In the genomic region with DNA sequence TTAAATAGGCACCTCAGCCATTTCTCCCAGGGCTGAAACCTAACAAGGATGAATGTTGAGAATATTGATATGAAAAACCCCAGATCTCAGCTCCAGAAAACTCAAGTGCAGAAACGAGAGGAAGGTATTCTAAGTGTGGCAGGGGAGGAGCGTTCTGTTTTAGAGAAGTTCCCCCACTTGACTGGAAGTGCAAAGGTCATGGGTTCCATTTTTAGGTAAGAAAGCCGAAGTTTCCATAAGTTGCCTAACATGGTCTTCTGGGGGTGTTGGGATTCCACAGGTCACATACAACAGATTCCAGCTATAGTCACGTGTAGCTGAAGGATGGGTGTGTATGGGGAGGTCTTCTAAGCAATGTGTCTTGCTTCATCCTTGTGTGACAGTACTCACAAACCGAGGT, we compare ENCODE assay signal across 24 mouse cellular contexts.
DNase-seq lines count a peak whose midpoint lies in the region; ATAC-seq and TF ChIP-seq lines count a peak whose summit lies in the region.
"Had no signal": no experiment of that assay in that cellular context is flagged by ENCODE, and none has a peak within 500 bp of the region (broad histone marks: within the 10 kb centered on the region; RNA-seq: fewer than 3 reads in every experiment).

No protein-coding gene starts in this region.

- TF ChIP-seq POLR2A in CH12.LX (IDR thresholded peaks at IDR 0.05; ENCODE audit: low read depth, low read length) = no peak
- TF ChIP-seq POLR2A in thymus, adult 2 months (IDR thresholded peaks at IDR 0.05; ENCODE audit: control insufficient read depth, extremely low read depth, insufficient read depth, low read length, poor library complexity) = no peak

- no peaks in the 10 kb centered on the region for H3K27me3 ChIP-seq in CH12.LX (replicated peaks)
- H3K27me3 ChIP-seq in splenic B cell, adult 2 months (ENCODE audit: control insufficient read depth, insufficient read depth, low read length, poor library complexity, severe bottlenecking) = no peaks in the 10 kb centered on the region
- H3K27me3 ChIP-seq in thymus, adult 2 months (ENCODE audit: control insufficient read depth, insufficient read depth, low read length) = no peaks in the 10 kb centered on the region
- H3K27me3 ChIP-seq: forebrain, embryonic 12.5 days; Patski had no signal

- 0 out of 2 replicates have a peak overlapping the region, but pooled peaks have one; percentile 4 for H3K4me2 ChIP-seq in CH12.LX (ENCODE audit: insufficient read depth, low read depth, poor library complexity, severe bottlenecking)
- H3K4me2 ChIP-seq: embryonic facial prominence, embryonic 13.5 days; embryonic facial prominence, embryonic 15.5 days; forebrain, embryonic 12.5 days had no signal

- WGBS in thymus, adult 2 months = 70% methylated on average over 5 of the region's 5 CpGs

- peak; percentile 52 for DNase-seq in CH12.LX (ENCODE audit: extremely low read depth)
- DNase-seq in splenic B cell, adult 2 months (ENCODE audit: low read depth, low spot score) = peak; percentile 11
- DNase-seq in thymus, adult 2 months = no peak
- DNase-seq in embryo, embryonic 10.5 days (ENCODE audit: low spot score) = no peak
- DNase-seq: adrenal gland, adult 8-10 months; adrenal gland, postnatal 14 days; adrenal gland, postnatal 36 days; cerebellum, adult 11-12 months; cerebellum, adult 2 months; cerebellum, adult 9-10 months; cerebellum, postnatal 10 days; cerebellum, postnatal 25 days; embryo, embryonic 11 days had no signal

- dilution Hi-C loops in CH12.LX (cut with MboI; ENCODE audit: extremely low pct_ligation_motif_present, extremely low pct_unique_long_range_greater_than_20kb, low sequenced_read_pairs) = no loop called here

- H3K79me2 ChIP-seq in CH12.LX (replicated peaks; ENCODE audit: control insufficient read depth, extremely low read depth, insufficient read depth, poor library complexity, severe bottlenecking) = no peaks in the 10 kb centered on the region

- no peaks in the 10 kb centered on the region for H3K36me3 ChIP-seq in CH12.LX (replicated peaks in 1 of 2; ENCODE audit: control insufficient read depth in 1 of 2, insufficient read depth in 1 of 2, low read length in 1 of 2)
- no peaks in the 10 kb centered on the region for H3K36me3 ChIP-seq in splenic B cell, adult 2 months (ENCODE audit: control insufficient read depth, insufficient read depth, low read length, poor library complexity, severe bottlenecking)
- no peaks in the 10 kb centered on the region for H3K36me3 ChIP-seq in thymus, adult 2 months (ENCODE audit: control insufficient read depth, insufficient read depth, low read length)
- H3K36me3 ChIP-seq: embryonic facial prominence, embryonic 13.5 days; embryonic facial prominence, embryonic 15.5 days; forebrain, embryonic 10.5 days; forebrain, embryonic 12.5 days; G1E had no signal

- in situ Hi-C loops in CH12.LX (cut with MboI; ENCODE audit: low pct_ligation_motif_present, low pct_unique_long_range_greater_than_20kb, low sequenced_read_pairs) = no loop called here

- no peak for TF ChIP-seq RAD21 in CH12.LX (IDR thresholded peaks at IDR 0.05; ENCODE audit: low read depth, low read length)

- TF ChIP-seq EP300 in CH12.LX (IDR thresholded peaks at IDR 0.05; ENCODE audit: low read length) = no peak

- H3K27ac ChIP-seq in CH12.LX (ENCODE audit: insufficient read depth, low read depth) = peak overlapping the region; percentile 91
- H3K27ac ChIP-seq in thymus, adult 2 months (ENCODE audit: control insufficient read depth, insufficient read depth, low read length) = no peak overlapping the region; the same call in 1 of the 2 replicates
- H3K27ac ChIP-seq: embryonic facial prominence, embryonic 13.5 days; embryonic facial prominence, embryonic 15.5 days; forebrain, embryonic 10.5 days; forebrain, embryonic 12.5 days had no signal

- H3K4me1 ChIP-seq in CH12.LX (ENCODE audit: control insufficient read depth in 1 of 2, insufficient read depth in 2 of 2) = peaks cover 36 to 83% of the 10 kb centered on the region in 2 experiments
- peaks cover 12% of the 10 kb centered on the region for H3K4me1 ChIP-seq in thymus, adult 2 months (replicated peaks; ENCODE audit: control insufficient read depth, insufficient read depth, low read length)
- H3K4me1 ChIP-seq: forebrain, embryonic 10.5 days; forebrain, embryonic 12.5 days had no signal

- ATAC-seq in granulocyte monocyte progenitor cell, adult 5-6 weeks (replicated peaks; ENCODE audit: poor library complexity, severe bottlenecking) = 0 out of 2 replicates have a peak, but pooled peaks have one; percentile 22
- ATAC-seq: activated CD4-positive, CD25-positive, alpha-beta regulatory T cell, adult 4 months; forebrain, embryonic 14.5 days; forebrain, embryonic 16.5 days; Patski had no signal

- no peak overlapping the region; the same call in 1 of the 2 replicates for H3K9ac ChIP-seq in CH12.LX (ENCODE audit: insufficient read depth, low read depth)
- H3K9ac ChIP-seq: embryonic facial prominence, embryonic 13.5 days; embryonic facial prominence, embryonic 15.5 days; forebrain, embryonic 12.5 days had no signal

- no peaks in the 10 kb centered on the region for H3K9me3 ChIP-seq in CH12.LX (replicated peaks; ENCODE audit: low read length)
- H3K9me3 ChIP-seq: embryonic facial prominence, embryonic 13.5 days; embryonic facial prominence, embryonic 15.5 days; forebrain, embryonic 10.5 days; forebrain, embryonic 12.5 days had no signal

- H3K4me3 ChIP-seq in CH12.LX (replicated peaks in 1 of 3; ENCODE audit: low read depth in 2 of 3, low read length in 2 of 3, poor library complexity in 1 of 3) = no peak overlapping the region
- H3K4me3 ChIP-seq in thymus, adult 2 months (ENCODE audit: control insufficient read depth, insufficient read depth, low read length) = no peak overlapping the region
- H3K4me3 ChIP-seq: embryonic facial prominence, embryonic 13.5 days; embryonic facial prominence, embryonic 15.5 days; erythroblast, embryonic 14.5 days; forebrain, embryonic 10.5 days; forebrain, embryonic 12.5 days had no signal

- no peak for TF ChIP-seq CTCF in CH12.LX (conservative IDR thresholded peaks at IDR 0.05 in 1 of 2, IDR thresholded peaks at IDR 0.05 in 1 of 2; ENCODE audit: low read depth in 2 of 2, low read length in 2 of 2)
- TF ChIP-seq CTCF in thymus, adult 2 months (IDR thresholded peaks at IDR 0.05; ENCODE audit: borderline replicate concordance, control insufficient read depth, extremely low read depth, insufficient read depth, low read length, poor library complexity) = no peak

TF ChIP-seq in CH12.LX, 34 proteins besides CTCF, POLR2A, EP300 and RAD21:
- TF ChIP-seq RCOR1 (conservative IDR thresholded peaks at IDR 0.05; ENCODE audit: low read depth, low read length) = no peak
- TF ChIP-seq UBTF (IDR thresholded peaks at IDR 0.05; ENCODE audit: low read depth, low read length) = no peak
- TF ChIP-seq ZKSCAN1 (IDR thresholded peaks at IDR 0.05; ENCODE audit: borderline replicate concordance, low read depth, low read length) = no peak
- TF ChIP-seq SIN3A (IDR thresholded peaks at IDR 0.05; ENCODE audit: low read length) = no peak
- TF ChIP-seq MEF2A (IDR thresholded peaks at IDR 0.05; ENCODE audit: borderline replicate concordance, low read depth, low read length) = peak; percentile 85
- no peak for TF ChIP-seq ELF1 (IDR thresholded peaks at IDR 0.05; ENCODE audit: low read depth, low read length)
- TF ChIP-seq MXI1 (IDR thresholded peaks at IDR 0.05; ENCODE audit: low read depth, low read length) = no peak
- peak; percentile 44; the same call in 1 of the 2 replicates for TF ChIP-seq BHLHE40 (IDR thresholded peaks at IDR 0.05; ENCODE audit: low read depth, low read length)
- TF ChIP-seq NELFE (IDR thresholded peaks at IDR 0.05; ENCODE audit: low read depth, low read length) = no peak
- no peak for TF ChIP-seq USF1 (IDR thresholded peaks at IDR 0.05; ENCODE audit: low read depth, low read length)
- no peak for TF ChIP-seq ZMIZ1 (IDR thresholded peaks at IDR 0.05; ENCODE audit: low read depth, low read length)
- no peak for TF ChIP-seq HCFC1 (IDR thresholded peaks at IDR 0.05; ENCODE audit: low read depth, low read length)
- peak; percentile 26; the same call in 1 of the 2 replicates for TF ChIP-seq TBP (conservative IDR thresholded peaks at IDR 0.05; ENCODE audit: low read depth, low read length)

Comparison
In these comparisons a context has a peak if more than half of its experiments do, and no peak if none do; other contexts are left out.
1. DNase-seq: peak in CH12.LX (single experiment) and splenic B cell, adult 2 months (single experiment); none in thymus, adult 2 months (single experiment) and embryo, embryonic 10.5 days (single experiment).